Mouse (Mus musculus) midbrain, postnatal 0 days (tissue): Measurements from ENCODE around the gene Hc. TPM values are rescaled to one million over a fixed set of nuclear protein-coding genes. Genes with fewer than 3 reads are reported as not detected.

ENCODE experiments used
- ATAC-seq: fragments of 200-750 bp; cut with Nextera tagmentation; 2 replicates; pipeline ENCODE4 v1.8.0; 2017; ENCODE audit warnings: moderate number of reproducible peaks, mild to moderate bottlenecking, moderate TSS enrichment, moderate library complexity; ENCODE audit not compliant: low FRiP score
- DNase-seq: peaks from one replicate; pipeline ENCODE4 v3.0.0-alpha.2; 2015; ENCODE audit warnings: low spot score
- H3K27ac ChIP-seq: fragments of 300-500 bp; sonication (generic); 2 replicates; pipeline ENCODE4 v1.5.1; 2014; ENCODE audit warnings: low read depth, mild to moderate bottlenecking, low read length, mixed read lengths
- H3K27me3 ChIP-seq: fragments of 300-500 bp; sonication (generic); 2 replicates; pipeline ENCODE4 v1.6.1; 2014; ENCODE audit warnings: low read length, control low read depth, mixed read lengths; ENCODE audit not compliant: insufficient read depth
- H3K36me3 ChIP-seq: fragments of 300-500 bp; sonication (generic); 2 replicates; pipeline ENCODE4 v1.6.1; 2014; ENCODE audit warnings: low read length, control low read depth, mixed read lengths; ENCODE audit not compliant: insufficient read depth
- H3K4me1 ChIP-seq: fragments of 300-500 bp; sonication (generic); 2 replicates; pipeline ENCODE4 v1.6.1; 2014; ENCODE audit warnings: mild to moderate bottlenecking, control low read depth, antibody characterized with exemption, low read length, mixed read lengths; ENCODE audit not compliant: insufficient read depth
- H3K4me2 ChIP-seq: fragments of 300-500 bp; sonication (generic); 2 replicates; pipeline ENCODE4 v1.6.1; 2014; ENCODE audit warnings: low read depth, mild to moderate bottlenecking, low read length, mixed read lengths; ENCODE audit not compliant: poor library complexity, severe bottlenecking
- H3K4me3 ChIP-seq: fragments of 300-500 bp; sonication (generic); 2 replicates; pipeline ENCODE4 v1.5.1; 2014; ENCODE audit warnings: low read depth, mild to moderate bottlenecking, low read length, moderate library complexity
- H3K9ac ChIP-seq: fragments of 300-500 bp; sonication (generic); replicated peaks from 2 replicates; pipeline ENCODE4 v1.6.1; 2014; ENCODE audit warnings: mild to moderate bottlenecking, low read length, moderate library complexity, mixed read lengths; ENCODE audit not compliant: poor library complexity, severe bottlenecking
- H3K9me3 ChIP-seq: fragments of 300-500 bp; sonication (generic); 2 replicates; pipeline ENCODE4 v1.6.1; 2016; ENCODE audit warnings: low read length, control low read depth
- CTCF ChIP-seq: IDR thresholded peaks from 2 replicates; pipeline ENCODE4 v1.5.1; 2016; ENCODE audit warnings: antibody characterized with exemption, mild to moderate bottlenecking
- WGBS: fragments of 180-500 bp; shearing (Covaris S2); extraction: QIAGEN DNeasy Blood & Tissue Kit; methylation state at CpG from one replicate; pipeline ENCODE4 v1.1.7; 2014; 5-methylcytosine and 5-hydroxymethylcytosine counted together
- polyA plus RNA-seq: library from polyadenylated mRNA; unstranded; fragments of >200 nt; fragmentation: Nextera tagmentation; extraction: Ambion mirVana; gene quantifications from 2 replicates; pipeline ENCODE4 v1.2.1, GENCODE M21; 2015
- total RNA-seq: library from RNA; depleted of rRNA; stranded (reverse); fragments of >200 nt; gene quantifications from 2 replicates; pipeline ENCODE4 v1.2.3, GENCODE M21; 2014

The Hc gene
- total and polyA plus RNA-seq, 2 experiments from 2014 or later, result 0.31 TPM; not detected in 1

DNA sequence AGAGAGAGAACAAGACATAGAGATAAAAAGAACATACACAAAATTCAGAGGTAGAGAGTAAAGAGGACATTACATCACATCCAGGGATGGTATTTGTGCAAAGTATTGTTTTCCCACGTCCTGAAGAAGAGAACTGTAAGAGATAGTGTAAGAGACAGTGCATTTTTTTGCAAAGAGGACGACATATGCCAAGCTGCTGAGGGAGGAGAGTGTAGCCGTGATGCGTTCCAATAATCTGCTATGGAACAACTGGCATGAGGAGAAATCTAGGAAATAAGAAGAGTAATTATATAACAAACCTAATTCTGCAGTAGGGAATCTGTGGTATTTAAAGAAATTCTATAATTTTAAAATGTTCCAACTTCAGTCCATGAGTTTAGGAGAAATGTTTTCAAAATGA is 26.2 kb upstream of the Hc start:
- Histone ChIP-seq H3K9ac (no peak overlapping the region), H3K27me3 (no peaks in the 10 kb centered on the region), H3K4me1 (no peaks in the 10 kb centered on the region), H3K4me3 (no peak overlapping the region), H3K27ac (no peak overlapping the region), H3K9me3 (no peaks in the 10 kb centered on the region), H3K4me2 (no peak overlapping the region), H3K36me3 (no peaks in the 10 kb centered on the region)
- ATAC-seq (no peak), DNase-seq (no peak)
- no peak for TF ChIP-seq CTCF
- 69% methylated on average over 4 of the region's 4 CpGs for WGBS

DNA sequence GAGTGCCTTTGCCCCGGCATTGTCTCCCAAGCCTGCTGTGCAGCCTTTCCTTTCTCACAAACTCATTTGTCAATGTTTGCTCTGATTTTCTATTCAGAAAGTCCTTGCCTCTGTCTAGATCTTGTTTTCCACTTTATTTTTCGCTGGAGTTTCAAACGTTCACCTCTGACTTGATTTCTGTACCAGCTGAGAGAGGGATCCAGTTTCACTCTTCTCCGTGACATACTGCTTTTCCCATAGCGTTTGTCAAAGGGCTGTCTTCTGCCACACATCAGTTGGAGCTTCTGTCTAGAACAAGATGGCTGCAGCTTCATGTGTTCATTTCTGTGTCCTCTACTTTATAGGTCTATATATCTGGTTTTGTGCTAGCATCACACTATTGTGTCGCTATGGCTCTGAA is 17.9 kb upstream of the Hc start:
- Histone ChIP-seq H3K27me3 (no peaks in the 10 kb centered on the region), H3K4me2 (no peak overlapping the region), H3K9ac (no peak overlapping the region), H3K9me3 (no peaks in the 10 kb centered on the region), H3K4me3 (no peak overlapping the region), H3K4me1 (no peaks in the 10 kb centered on the region), H3K27ac (no peak overlapping the region), H3K36me3 (no peaks in the 10 kb centered on the region)
- DNase-seq (no peak), ATAC-seq (no peak)
- TF ChIP-seq CTCF, result no peak
- WGBS, result 68% methylated on average over 6 of the region's 6 CpGs

GRCm38 (mm10) chr2:35074328-35074727 is 13.1 kb upstream of the Hc start:
- H3K36me3 ChIP-seq, result no peaks in the 10 kb centered on the region
- no peaks in the 10 kb centered on the region for H3K9me3 ChIP-seq
- no peak for TF ChIP-seq CTCF
- H3K9ac ChIP-seq, result no peak overlapping the region
- 94% methylated on average over 3 of the region's 3 CpGs for WGBS
- DNase-seq, result no peak
- ATAC-seq, result no peak
- no peaks in the 10 kb centered on the region for H3K4me1 ChIP-seq
- H3K27me3 ChIP-seq, result no peaks in the 10 kb centered on the region
- no peak overlapping the region for H3K4me3 ChIP-seq
- no peak overlapping the region for H3K27ac ChIP-seq
- no peak overlapping the region for H3K4me2 ChIP-seq

GRCm38 (mm10) chr2:35072547-35072946 is 11.3 kb upstream of the Hc start:
- ATAC-seq, result no peak
- no peak overlapping the region for H3K27ac ChIP-seq
- H3K36me3 ChIP-seq, result no peaks in the 10 kb centered on the region
- no peaks in the 10 kb centered on the region for H3K4me1 ChIP-seq
- no peak for TF ChIP-seq CTCF
- DNase-seq, result no peak
- WGBS, result 71% methylated on average over 2 of the region's 2 CpGs
- H3K4me2 ChIP-seq, result no peak overlapping the region
- no peak overlapping the region for H3K4me3 ChIP-seq
- no peaks in the 10 kb centered on the region for H3K27me3 ChIP-seq
- no peak overlapping the region for H3K9ac ChIP-seq
- H3K9me3 ChIP-seq, result no peaks in the 10 kb centered on the region

GRCm38 (mm10) chr2:35070275-35070674 is 9.0 kb upstream of the Hc start:
- Histone ChIP-seq H3K9ac (no peak overlapping the region), H3K36me3 (no peaks in the 10 kb centered on the region), H3K27me3 (no peaks in the 10 kb centered on the region), H3K9me3 (no peaks in the 10 kb centered on the region), H3K27ac (no peak overlapping the region), H3K4me3 (no peak overlapping the region), H3K4me1 (no peaks in the 10 kb centered on the region), H3K4me2 (no peak overlapping the region)
- no peak for TF ChIP-seq CTCF
- no peak for ATAC-seq
- DNase-seq, result no peak
- WGBS, result 88% methylated on average over 4 of the region's 4 CpGs

- Histone ChIP-seq H3K4me1 (no peaks in the 10 kb centered on the region), H3K9ac (no peak overlapping the region), H3K4me3 (no peak overlapping the region), H3K27me3 (no peaks in the 10 kb centered on the region), H3K4me2 (no peak overlapping the region), H3K36me3 (no peaks in the 10 kb centered on the region), H3K27ac (no peak overlapping the region), H3K9me3 (no peaks in the 10 kb centered on the region)
- 93% methylated on average over 1 of the region's 1 CpGs for WGBS
- no peak for DNase-seq
- ATAC-seq, result no peak
- TF ChIP-seq CTCF, result no peak
These were observed 7.9 kb upstream of the Hc start for GRCm38 (mm10) chr2:35069124-35069523.
